Mouse (Mus musculus) liver, postnatal 0 days (tissue): ENCODE measurements around the gene Nucb1.

Experiments used
- CTCF ChIP-seq: sonication (generic); IDR thresholded peaks from 2 replicates; pipeline ENCODE4 v1.5.1; 2016; ENCODE audit warnings: antibody characterized with exemption, low read depth
- EP300 ChIP-seq: IDR thresholded peaks from 2 replicates; pipeline ENCODE4 v1.6.1; 2016; ENCODE audit warnings: antibody characterized with exemption, low read depth, mild to moderate bottlenecking

- TF ChIP-seq CTCF (peak; percentile 44), EP300 (no peak; the same call in 1 of the 2 replicates)
These were observed 11.6 kb upstream of the Nucb1 start for GRCm38 (mm10) chr7:45521728-45522184.
